ENCODE assay signal across 8 mouse cellular contexts in genomic region chr7:132776338-132777111, GRCm38 (mm10). TPM values are rescaled to one million over a fixed set of nuclear protein-coding genes. Genes with fewer than 3 reads are reported as not detected.
DNase-seq lines count a peak whose midpoint lies in the region; ATAC-seq lines count a peak whose summit lies in the region.

No protein-coding gene starts in this region.

- 88% methylated on average over 7 of the region's 7 CpGs for WGBS in forebrain, embryonic 10.5 days
- 76% methylated on average over 7 of the region's 7 CpGs for WGBS in forebrain, embryonic 16.5 days
- 91% methylated on average over 7 of the region's 7 CpGs for WGBS in midbrain, embryonic 10.5 days
- WGBS in midbrain, embryonic 15.5 days: 86% methylated on average over 7 of the region's 7 CpGs

- peaks cover 77% of the 10 kb centered on the region for H3K36me3 ChIP-seq in forebrain, embryonic 10.5 days (replicated peaks)
- no peaks in the 10 kb centered on the region for H3K36me3 ChIP-seq in forebrain, embryonic 16.5 days (ENCODE audit: control insufficient read depth, insufficient read depth)
- peaks cover 77% of the 10 kb centered on the region for H3K36me3 ChIP-seq in midbrain, embryonic 10.5 days
- no peaks in the 10 kb centered on the region for H3K36me3 ChIP-seq in midbrain, embryonic 15.5 days (replicated peaks)

- no peak for ATAC-seq in forebrain, embryonic 16.5 days
- no peak for ATAC-seq in midbrain, embryonic 15.5 days (replicated peaks)

- no peaks in the 10 kb centered on the region for H3K9me3 ChIP-seq in forebrain, embryonic 10.5 days
- H3K9me3 ChIP-seq in forebrain, embryonic 16.5 days (ENCODE audit: control insufficient read depth, low read length): no peaks in the 10 kb centered on the region
- no peaks in the 10 kb centered on the region for H3K9me3 ChIP-seq in midbrain, embryonic 10.5 days (replicated peaks)
- no peaks in the 10 kb centered on the region for H3K9me3 ChIP-seq in midbrain, embryonic 15.5 days

- DNase-seq in forebrain, embryonic 10.5 days (ENCODE audit: extremely low spot score, low spot score): no peak
- DNase-seq in midbrain, embryonic 10.5 days (ENCODE audit: low spot score): no peak
- DNase-seq in kidney, postnatal 36 days: peak; percentile 66 to 75
- DNase-seq in spleen, postnatal 4 days (ENCODE audit: low spot score in 2 of 2): peak; percentile 78 to 83
- no peak for DNase-seq in right cerebral cortex, postnatal 10 days (ENCODE audit: low spot score in 2 of 2)
- no peak for DNase-seq in layer of hippocampus, adult 9-11 months

- H3K27me3 ChIP-seq in forebrain, embryonic 10.5 days (ENCODE audit: poor library complexity, severe bottlenecking): no peaks in the 10 kb centered on the region
- no peaks in the 10 kb centered on the region for H3K27me3 ChIP-seq in forebrain, embryonic 16.5 days (replicated peaks; ENCODE audit: control insufficient read depth, insufficient read depth, low read length)
- no peaks in the 10 kb centered on the region for H3K27me3 ChIP-seq in midbrain, embryonic 10.5 days (ENCODE audit: low read depth, poor library complexity, severe bottlenecking)
- H3K27me3 ChIP-seq in midbrain, embryonic 15.5 days (replicated peaks): no peaks in the 10 kb centered on the region

- H3K4me1 ChIP-seq in forebrain, embryonic 10.5 days: peaks cover 35% of the 10 kb centered on the region
- H3K4me1 ChIP-seq in forebrain, embryonic 16.5 days (replicated peaks; ENCODE audit: control insufficient read depth, insufficient read depth, low read length): peaks cover 17% of the 10 kb centered on the region
- peaks cover 20% of the 10 kb centered on the region for H3K4me1 ChIP-seq in midbrain, embryonic 10.5 days
- peaks cover 16% of the 10 kb centered on the region for H3K4me1 ChIP-seq in midbrain, embryonic 15.5 days

- peak overlapping the region; percentile 27; the same call in 1 of the 2 replicates for H3K27ac ChIP-seq in forebrain, embryonic 10.5 days
- no peak overlapping the region for H3K27ac ChIP-seq in forebrain, embryonic 16.5 days (ENCODE audit: low read length)
- peak overlapping the region; percentile 28; the same call in 1 of the 2 replicates for H3K27ac ChIP-seq in midbrain, embryonic 10.5 days (replicated peaks)
- H3K27ac ChIP-seq in midbrain, embryonic 15.5 days: no peak overlapping the region

- H3K4me2 ChIP-seq in forebrain, embryonic 16.5 days (ENCODE audit: low read length): no peak overlapping the region
- no peak overlapping the region for H3K4me2 ChIP-seq in midbrain, embryonic 15.5 days

- no peak overlapping the region for H3K9ac ChIP-seq in forebrain, embryonic 16.5 days (replicated peaks; ENCODE audit: low read depth, low read length)
- H3K9ac ChIP-seq in midbrain, embryonic 15.5 days: no peak overlapping the region

- no peak overlapping the region for H3K4me3 ChIP-seq in forebrain, embryonic 10.5 days
- no peak overlapping the region for H3K4me3 ChIP-seq in forebrain, embryonic 16.5 days (replicated peaks; ENCODE audit: low read length)
- H3K4me3 ChIP-seq in midbrain, embryonic 10.5 days: no peak overlapping the region
- no peak overlapping the region for H3K4me3 ChIP-seq in midbrain, embryonic 15.5 days

RNA-seq across cellular contexts. Expression of gene Fam53b, which starts 37.2 kb away (rescaled TPM):
- 39.4 and 39.5 TPM in 2 replicates for polyA plus RNA-seq in forebrain, embryonic 10.5 days (2016; fragmentation: Nextera tagmentation; extraction: Ambion mirVana)
- polyA plus RNA-seq in forebrain, embryonic 16.5 days (2015; fragmentation: Nextera tagmentation; extraction: Ambion mirVana): 27.3 and 29.2 TPM in 2 replicates
- polyA plus RNA-seq in midbrain, embryonic 10.5 days (2016; fragmentation: Nextera tagmentation; extraction: Ambion mirVana): 23.1 and 25.0 TPM in 2 replicates
- 15.4 and 15.7 TPM in 2 replicates for polyA plus RNA-seq in midbrain, embryonic 15.5 days (2015; fragmentation: Nextera tagmentation; extraction: Ambion mirVana)

Comparison
In these comparisons a context has a peak if more than half of its experiments do, and no peak if none do; other contexts are left out.
1. H3K27ac ChIP-seq: peak in forebrain, embryonic 10.5 days (single experiment) and midbrain, embryonic 10.5 days (single experiment); none in forebrain, embryonic 16.5 days (single experiment) and midbrain, embryonic 15.5 days (single experiment).
2. DNase-seq: peak in kidney, postnatal 36 days (2 of 2) and spleen, postnatal 4 days (2 of 2); none in forebrain, embryonic 10.5 days (single experiment), midbrain, embryonic 10.5 days (single experiment), right cerebral cortex, postnatal 10 days (0 of 2) and layer of hippocampus, adult 9-11 months (single experiment).